Mouse (Mus musculus): ENCODE results near the gene Prkcg.

- TF ChIP-seq GATA1 (IDR thresholded peaks at IDR 0.05; ENCODE audit: borderline replicate concordance, low read length) = no peak
- no peak for TF ChIP-seq FLI1 (IDR thresholded peaks at IDR 0.05; ENCODE audit: low read length)
These were observed at the start of gene Prkcg, which contains the start of gene Myadm for GRCm38 (mm10) chr7:3288976-3289970.
